Mouse (Mus musculus) ES-CJ7 (cell line): ENCODE measurements around the gene Dhx32.

Experiments
- DNase-seq: peaks from one replicate; pipeline ENCODE4 v3.0.0; 2011; ENCODE audit warnings: low read depth, low spot score

Dhx32 gene

GRCm38 (mm10) chr7:133775179-133775578, 7.3 kb downstream of the Dhx32 start:
- DNase-seq, result no peak

- no peak for DNase-seq
Observed at GRCm38 (mm10) chr7:133768517-133768916, 14.0 kb downstream of the Dhx32 start.

- DNase-seq, result no peak
Observed at GRCm38 (mm10) chr7:133768027-133768426, 14.5 kb downstream of the Dhx32 start.

- DNase-seq, result no peak
Observed at GRCm38 (mm10) chr7:133765849-133766243, 16.7 kb downstream of the Dhx32 start.

GRCm38 (mm10) chr7:133765240-133765848, 17.2 kb downstream of the Dhx32 start:
- DNase-seq, result no peak

GRCm38 (mm10) chr7:133764425-133764824, 18.1 kb downstream of the Dhx32 start:
- no peak for DNase-seq

GRCm38 (mm10) chr7:133762696-133763095, 19.8 kb downstream of the Dhx32 start:
- no peak for DNase-seq

- peak; percentile 99 for DNase-seq
Observed at GRCm38 (mm10) chr7:133759611-133760353, 22.7 kb downstream of the Dhx32 start.

GRCm38 (mm10) chr7:133758716-133759115, 23.8 kb downstream of the Dhx32 start:
- peak; percentile 59 for DNase-seq

GRCm38 (mm10) chr7:133757961-133758455, 24.5 kb downstream of the Dhx32 start:
- DNase-seq, result no peak

GRCm38 (mm10) chr7:133751163-133751562, 31.4 kb downstream of the Dhx32 start:
- DNase-seq, result no peak

- DNase-seq, result no peak
Observed at GRCm38 (mm10) chr7:133750666-133751065, 31.9 kb downstream of the Dhx32 start.

GRCm38 (mm10) chr7:133748753-133749152, 33.8 kb downstream of the Dhx32 start:
- DNase-seq, result no peak

- no peak for DNase-seq
Observed at GRCm38 (mm10) chr7:133747372-133747771, 35.2 kb downstream of the Dhx32 start.

GRCm38 (mm10) chr7:133744701-133745100, 37.8 kb downstream of the Dhx32 start:
- DNase-seq, result no peak

- DNase-seq, result no peak
Observed at GRCm38 (mm10) chr7:133744209-133744608, 38.3 kb downstream of the Dhx32 start.

GRCm38 (mm10) chr7:133743611-133744010, 38.9 kb downstream of the Dhx32 start:
- no peak for DNase-seq

GRCm38 (mm10) chr7:133742530-133743325, 39.8 kb downstream of the Dhx32 start:
- no peak for DNase-seq

GRCm38 (mm10) chr7:133740558-133740957, 42.0 kb downstream of the Dhx32 start:
- DNase-seq, result no peak

- no peak for DNase-seq
Observed at GRCm38 (mm10) chr7:133731971-133732645, 50.4 kb downstream of the Dhx32 start.

GRCm38 (mm10) chr7:133730324-133731191, 52.0 kb downstream of the Dhx32 start:
- no peak for DNase-seq
